Mouse (Mus musculus): ENCODE data around the gene Grasp. TPM values are rescaled to one million over a fixed set of nuclear protein-coding genes. Genes with fewer than 3 reads are reported as not detected.

Grasp gene
- polyA plus RNA-seq, 1 experiment from 2014 or later = 13.8 TPM

GRCm38 (mm10) chr15:101184300-101184699 lies 39.7 kb upstream of the Grasp start:
- no peak overlapping the region for H3K9ac ChIP-seq
- peaks cover 51% of the 10 kb centered on the region for H3K4me1 ChIP-seq
- H3K4me2 ChIP-seq (replicated peaks) = no peak overlapping the region
- H3K27ac ChIP-seq = no peak overlapping the region
- H3K4me3 ChIP-seq = no peak overlapping the region
- ATAC-seq (ENCODE audit: low FRiP score, low read depth) = no peak
- 98% methylated on average over 8 of the region's 8 CpGs for WGBS
- H3K27me3 ChIP-seq (replicated peaks) = no peaks in the 10 kb centered on the region
- H3K9me3 ChIP-seq = no peaks in the 10 kb centered on the region
- peaks cover 4% of the 10 kb centered on the region; the same call in 1 of the 2 replicates for H3K36me3 ChIP-seq

- Histone ChIP-seq H3K4me1 (peaks cover 54% of the 10 kb centered on the region), H3K27ac (no peak overlapping the region), H3K9ac (no peak overlapping the region), H3K4me3 (no peak overlapping the region), H3K36me3 (peaks cover 4% of the 10 kb centered on the region; the same call in 1 of the 2 replicates), H3K4me2 (replicated peaks) (no peak overlapping the region), H3K27me3 (replicated peaks) (no peaks in the 10 kb centered on the region), H3K9me3 (no peaks in the 10 kb centered on the region)
- ATAC-seq (ENCODE audit: low FRiP score, low read depth) = no peak
- WGBS = 94% methylated on average over 3 of the region's 3 CpGs
These were observed 38.4 kb upstream of the Grasp start for GRCm38 (mm10) chr15:101185549-101185948.

- Histone ChIP-seq H3K9me3 (no peaks in the 10 kb centered on the region), H3K4me2 (replicated peaks) (no peak overlapping the region), H3K9ac (no peak overlapping the region), H3K4me1 (peaks cover 54% of the 10 kb centered on the region), H3K27ac (no peak overlapping the region), H3K36me3 (peaks cover 4% of the 10 kb centered on the region; the same call in 1 of the 2 replicates), H3K4me3 (no peak overlapping the region), H3K27me3 (replicated peaks) (no peaks in the 10 kb centered on the region)
- no peak for ATAC-seq (ENCODE audit: low FRiP score, low read depth)
- 74% methylated on average over 5 of the region's 5 CpGs for WGBS
These were observed 36.1 kb upstream of the Grasp start for GRCm38 (mm10) chr15:101187907-101188306.

- Histone ChIP-seq H3K4me1 (peaks cover 52% of the 10 kb centered on the region), H3K4me3 (no peak overlapping the region), H3K27me3 (replicated peaks) (no peaks in the 10 kb centered on the region), H3K9me3 (no peaks in the 10 kb centered on the region), H3K4me2 (replicated peaks) (no peak overlapping the region), H3K36me3 (peaks cover 16% of the 10 kb centered on the region), H3K27ac (no peak overlapping the region), H3K9ac (no peak overlapping the region)
- 77% methylated on average over 10 of the region's 10 CpGs for WGBS
- ATAC-seq (ENCODE audit: low FRiP score, low read depth) = no peak
These were observed 33.8 kb upstream of the Grasp start for GRCm38 (mm10) chr15:101189981-101190761.

- H3K4me1 ChIP-seq = peaks cover 52% of the 10 kb centered on the region
- H3K36me3 ChIP-seq = peaks cover 18% of the 10 kb centered on the region
- no peak for ATAC-seq (ENCODE audit: low FRiP score, low read depth)
- WGBS = 83% methylated on average over 5 of the region's 5 CpGs
- no peaks in the 10 kb centered on the region for H3K9me3 ChIP-seq
- no peaks in the 10 kb centered on the region for H3K27me3 ChIP-seq (replicated peaks)
- H3K4me2 ChIP-seq (replicated peaks) = no peak overlapping the region
- no peak overlapping the region for H3K9ac ChIP-seq
- H3K4me3 ChIP-seq = no peak overlapping the region
- H3K27ac ChIP-seq = no peak overlapping the region
These were observed 33.2 kb upstream of the Grasp start for GRCm38 (mm10) chr15:101190762-101191150.

- peak; percentile 54 for ATAC-seq (ENCODE audit: low FRiP score, low read depth)
- Histone ChIP-seq H3K36me3 (peaks cover 27% of the 10 kb centered on the region), H3K4me3 (no peak overlapping the region), H3K9ac (no peak overlapping the region), H3K4me2 (replicated peaks) (no peak overlapping the region), H3K9me3 (no peaks in the 10 kb centered on the region), H3K27me3 (replicated peaks) (no peaks in the 10 kb centered on the region), H3K4me1 (peaks cover 52% of the 10 kb centered on the region), H3K27ac (no peak overlapping the region)
- 24% methylated on average over 13 of the region's 13 CpGs for WGBS
These were observed 32.3 kb upstream of the Grasp start for GRCm38 (mm10) chr15:101191459-101192259.

- no peak overlapping the region for H3K27ac ChIP-seq
- no peaks in the 10 kb centered on the region for H3K9me3 ChIP-seq
- no peak overlapping the region for H3K4me2 ChIP-seq (replicated peaks)
- H3K36me3 ChIP-seq = peaks cover 27% of the 10 kb centered on the region
- H3K4me3 ChIP-seq = no peak overlapping the region
- H3K4me1 ChIP-seq = peaks cover 52% of the 10 kb centered on the region
- H3K27me3 ChIP-seq (replicated peaks) = no peaks in the 10 kb centered on the region
- WGBS = 63% methylated on average over 7 of the region's 7 CpGs
- H3K9ac ChIP-seq = no peak overlapping the region
- no peak for ATAC-seq (ENCODE audit: low FRiP score, low read depth)
These were observed 31.7 kb upstream of the Grasp start for GRCm38 (mm10) chr15:101192260-101192640.

- Histone ChIP-seq H3K4me2 (replicated peaks) (no peak overlapping the region), H3K4me1 (peaks cover 52% of the 10 kb centered on the region), H3K27me3 (replicated peaks) (no peaks in the 10 kb centered on the region), H3K36me3 (peaks cover 30% of the 10 kb centered on the region), H3K27ac (no peak overlapping the region), H3K9ac (no peak overlapping the region), H3K4me3 (no peak overlapping the region), H3K9me3 (no peaks in the 10 kb centered on the region)
- 89% methylated on average over 7 of the region's 7 CpGs for WGBS
- no peak for ATAC-seq (ENCODE audit: low FRiP score, low read depth)
These were observed 31.3 kb upstream of the Grasp start for GRCm38 (mm10) chr15:101192651-101193050.

GRCm38 (mm10) chr15:101193971-101194370 lies 30.0 kb upstream of the Grasp start:
- Histone ChIP-seq H3K4me3 (no peak overlapping the region), H3K9me3 (no peaks in the 10 kb centered on the region), H3K4me1 (peaks cover 41% of the 10 kb centered on the region), H3K27me3 (replicated peaks) (no peaks in the 10 kb centered on the region), H3K27ac (no peak overlapping the region), H3K4me2 (replicated peaks) (no peak overlapping the region), H3K36me3 (peaks cover 36% of the 10 kb centered on the region), H3K9ac (no peak overlapping the region)
- 95% methylated on average over 6 of the region's 6 CpGs for WGBS
- no peak for ATAC-seq (ENCODE audit: low FRiP score, low read depth)

- Histone ChIP-seq H3K4me3 (no peak overlapping the region), H3K4me2 (replicated peaks) (no peak overlapping the region), H3K36me3 (peaks cover 47% of the 10 kb centered on the region), H3K27me3 (replicated peaks) (no peaks in the 10 kb centered on the region), H3K27ac (no peak overlapping the region), H3K9ac (no peak overlapping the region), H3K4me1 (peaks cover 30% of the 10 kb centered on the region), H3K9me3 (no peaks in the 10 kb centered on the region)
- WGBS = 92% methylated on average over 16 of the region's 16 CpGs
- no peak for ATAC-seq (ENCODE audit: low FRiP score, low read depth)
These were observed 28.8 kb upstream of the Grasp start for GRCm38 (mm10) chr15:101194951-101195823.

- H3K9ac ChIP-seq = no peak overlapping the region
- H3K4me3 ChIP-seq = no peak overlapping the region
- no peaks in the 10 kb centered on the region for H3K27me3 ChIP-seq (replicated peaks)
- H3K27ac ChIP-seq = no peak overlapping the region
- 93% methylated on average over 8 of the region's 8 CpGs for WGBS
- ATAC-seq (ENCODE audit: low FRiP score, low read depth) = no peak
- peaks cover 58% of the 10 kb centered on the region for H3K36me3 ChIP-seq
- H3K4me1 ChIP-seq = peaks cover 20% of the 10 kb centered on the region
- H3K9me3 ChIP-seq = no peaks in the 10 kb centered on the region
- no peak overlapping the region for H3K4me2 ChIP-seq (replicated peaks)
These were observed 27.8 kb upstream of the Grasp start for GRCm38 (mm10) chr15:101196079-101196795.

Measured in neural tube, embryonic 12.5 days (tissue).